In genomic region chr14:49785793-49786192, GRCm38 (mm10) we compare ENCODE assay signal across 10 mouse cellular contexts. TPM values are rescaled to one million over a fixed set of nuclear protein-coding genes. Genes with fewer than 3 reads are reported as not detected.
DNase-seq lines count a peak whose midpoint lies in the region; ATAC-seq lines count a peak whose summit lies in the region.
"Had no signal": no experiment of that assay in that cellular context is flagged by ENCODE, and none has a peak within 500 bp of the region (broad histone marks: within the 10 kb centered on the region; RNA-seq: fewer than 3 reads in every experiment).

No protein-coding gene starts in this region.

- H3K4me2 ChIP-seq in liver, embryonic 12.5 days = no peak overlapping the region
- H3K4me2 ChIP-seq: embryonic facial prominence, embryonic 15.5 days; lung, embryonic 15.5 days had no signal

- H3K36me3 ChIP-seq in liver, embryonic 12.5 days = no peaks in the 10 kb centered on the region
- H3K36me3 ChIP-seq: embryonic facial prominence, embryonic 15.5 days; lung, embryonic 15.5 days had no signal

- intact Hi-C loops in gastrocnemius, postnatal 14 days (cut with DNase I; ENCODE audit: low total_unique reads) = no loop called here

- H3K9me3 ChIP-seq in liver, embryonic 12.5 days (replicated peaks) = no peaks in the 10 kb centered on the region
- H3K9me3 ChIP-seq: embryonic facial prominence, embryonic 15.5 days; lung, embryonic 15.5 days had no signal

- no peaks in the 10 kb centered on the region for H3K27me3 ChIP-seq in liver, embryonic 12.5 days (replicated peaks)

- WGBS in liver, embryonic 12.5 days (ENCODE audit: insufficient replicate concordance) = 47% methylated on average over 2 of the region's 2 CpGs

- no peak overlapping the region for H3K4me3 ChIP-seq in liver, embryonic 12.5 days
- H3K4me3 ChIP-seq: embryonic facial prominence, embryonic 15.5 days; lung, embryonic 15.5 days had no signal

- no peak overlapping the region for H3K9ac ChIP-seq in liver, embryonic 12.5 days
- H3K9ac ChIP-seq: embryonic facial prominence, embryonic 15.5 days; lung, embryonic 15.5 days had no signal

- DNase-seq in liver = peak; percentile 26
- DNase-seq in MN1 (ENCODE audit: low spot score) = peak; percentile 62
- DNase-seq in brain, adult 2 months (ENCODE audit: low read depth, low spot score) = peak; percentile 89
- peak; percentile 33 for DNase-seq in gastrocnemius, postnatal 14 days
- peak; percentile 32 to 40 for DNase-seq in layer of hippocampus, postnatal 36 days
- DNase-seq in retina, embryonic 14.5 days (ENCODE audit: low spot score) = peak; percentile 81
- no peak for DNase-seq in ovary, adult 18-20 months (ENCODE audit: low spot score)

- H3K27ac ChIP-seq in liver, embryonic 12.5 days = no peak overlapping the region
- H3K27ac ChIP-seq: embryonic facial prominence, embryonic 15.5 days; lung, embryonic 15.5 days had no signal

- ATAC-seq in liver, embryonic 12.5 days = no peak

- H3K4me1 ChIP-seq in liver, embryonic 12.5 days = no peaks in the 10 kb centered on the region
- H3K4me1 ChIP-seq: embryonic facial prominence, embryonic 15.5 days had no signal

RNA-seq across cellular contexts. Expression of gene Armh4, which starts 2.6 kb away (rescaled TPM):
- polyA plus RNA-seq in liver, embryonic 12.5 days (2016; fragmentation: Nextera tagmentation; extraction: Ambion mirVana) = 2.2 and 3.9 TPM in 2 replicates
- total RNA-seq in gastrocnemius, postnatal 14 days (2021) = 1 to 10 TPM; 4.3 to 4.4 TPM
- 10 to 100 TPM; 27.2 to 30.7 TPM for total RNA-seq in layer of hippocampus, postnatal 36 days (2021)

Comparison
In these comparisons a context has a peak if more than half of its experiments do, and no peak if none do; other contexts are left out.
1. RNA of gene Armh4, which starts 2.6 kb away (total RNA-seq): 27.2 to 30.7 TPM in layer of hippocampus, postnatal 36 days; 4.3 to 4.4 TPM in gastrocnemius, postnatal 14 days; every median in the first group is over 4 times any median in the second.